Mouse (Mus musculus) T-helper 2 cell (primary cell): ENCODE data around the gene Gm3376.
"Not testable (repeated sequence)": the region's sequence is repeated elsewhere in the genome, so short reads cannot be mapped to it uniquely, and the experiment has no call there.

Experiments used
- in situ Hi-C: fragments of 300-600 bp; cut with MboI, MseI; formaldehyde crosslinking; loops from one replicate; pipeline ENCODE4 v1.15.1; 2025; ENCODE audit warnings: high pct_unique_total_duplicates

Gene Gm3376

GRCm38 (mm10) chrY:3771373-3771772 lies at the start of gene Gm3376:
Gene Gm3376, plus strand, starts transcription at chrY:3771673.
- in situ Hi-C loops, result not testable (repeated sequence)
